Mouse (Mus musculus): ENCODE measurements around the gene Mgat4d. TPM values are rescaled to one million over a fixed set of nuclear protein-coding genes. Genes with fewer than 3 reads are reported as not detected.

Mgat4d gene
- not detected in 2 replicates for polyA plus RNA-seq (2012; rRNA removed)

GRCm38 (mm10) chr8:83348263-83348662, at the start of gene Mgat4d:
Mgat4d (plus strand) TSS chr8:83348471.

GRCm38 (mm10) chr8:83331899-83332697, 16.2 kb upstream of the Mgat4d start, which contains the start of gene Elmod2:
Elmod2 (minus strand) TSS chr8:83332486.

GRCm38 (mm10) chr8:83389316-83390005, 41.2 kb downstream of the Mgat4d start, which contains the start of gene Clgn:
Clgn (plus strand) TSS chr8:83389867.

Other genes starting within 250 kb of the Mgat4d start
- gene Tbc1d9, start 183.1 kb upstream of the Mgat4d start, polyA plus RNA-seq (2012; rRNA removed): 7.5 and 9.0 TPM in 2 replicates
- 1.1 and 2.1 TPM in 2 replicates for gene Gm10645, start 182.3 kb upstream of the Mgat4d start, polyA plus RNA-seq (2012; rRNA removed)
- gene Ucp1, start 58.1 kb upstream of the Mgat4d start, polyA plus RNA-seq (2012; rRNA removed): 0.10 TPM in 1 of 2 replicates, not detected in the other
- gene Elmod2, start 16.0 kb upstream of the Mgat4d start, polyA plus RNA-seq (2012; rRNA removed): 2.0 and 2.3 TPM in 2 replicates
- not detected in 2 replicates for gene Clgn, start 41.4 kb downstream of the Mgat4d start, polyA plus RNA-seq (2012; rRNA removed)
- 1.5 TPM in 2 replicates for gene Scoc, start 109.9 kb downstream of the Mgat4d start, polyA plus RNA-seq (2012; rRNA removed)
- gene Olfr370, start 187.3 kb downstream of the Mgat4d start, polyA plus RNA-seq (2012; rRNA removed): 0.28 and 0.30 TPM in 2 replicates
- gene Ndufb7, start 218.2 kb downstream of the Mgat4d start, polyA plus RNA-seq (2012; rRNA removed): 416 and 576 TPM in 2 replicates

All from ovary, adult 2 months (tissue).